Mouse (Mus musculus) gastrocnemius, postnatal 36 days (tissue): ENCODE measurements around the gene Gm3409. TPM values are rescaled to one million over a fixed set of nuclear protein-coding genes. Genes with fewer than 3 reads are reported as not detected.

Experiments used
- total RNA-seq, 2 experiments: library from RNA; stranded (reverse); gene quantifications; 2 replicates each; pipeline ENCODE4 v1.2.3; 2021

Gene Gm3409
- total RNA-seq, 2 experiments from 2014 or later: not detected

Other genes with a start within 250 kb of the Gm3409 start
- gene Wasf3, start 152.7 kb upstream of the Gm3409 start, total RNA-seq: under 1 TPM; 0.82 to 0.91 TPM
- gene Gm6408, start 55.7 kb upstream of the Gm3409 start, total RNA-seq: not detected
- not detected for gene Gm6370, start 46.3 kb upstream of the Gm3409 start, total RNA-seq
- gene 4930449I24Rik, start 35.2 kb upstream of the Gm3409 start, total RNA-seq: not detected
- not detected for gene Gm3402, start 23.5 kb upstream of the Gm3409 start, total RNA-seq
- gene Gm3404, start 11.8 kb upstream of the Gm3409 start, total RNA-seq: not detected
- gene Gm3415, start 18.5 kb downstream of the Gm3409 start, total RNA-seq: not detected
- not detected for gene Gpr12, start 47.6 kb downstream of the Gm3409 start, total RNA-seq